Comparison of ENCODE assay signal across 12 mouse cellular contexts in the genomic region with DNA sequence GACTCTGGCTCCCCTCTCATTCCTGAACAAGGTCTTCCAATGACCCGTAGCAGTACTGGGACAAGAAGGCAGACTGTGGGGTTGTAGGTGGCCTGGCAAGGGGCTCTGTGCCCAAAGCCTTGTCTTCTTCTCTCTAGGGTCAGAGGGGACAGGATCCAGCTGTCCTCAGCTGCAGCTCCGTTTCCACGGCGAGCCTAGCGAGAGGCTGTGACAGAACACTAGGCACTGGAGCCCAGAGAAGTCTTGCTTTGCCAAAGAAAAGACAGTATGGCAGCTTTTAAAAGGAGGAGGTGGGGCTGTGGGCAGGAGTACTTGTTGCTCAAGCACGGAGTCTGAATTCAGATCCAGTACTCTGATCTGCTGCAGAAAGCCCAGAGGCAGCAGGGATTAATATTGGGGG. TPM values are rescaled to one million over a fixed set of nuclear protein-coding genes. Genes with fewer than 3 reads are reported as not detected.
DNase-seq lines count a peak whose midpoint lies in the region; ATAC-seq lines count a peak whose summit lies in the region.
"Had no signal": no experiment of that assay in that cellular context is flagged by ENCODE, and none has a peak within 500 bp of the region (broad histone marks: within the 10 kb centered on the region; RNA-seq: fewer than 3 reads in every experiment).

No protein-coding gene starts in this region.

- H3K4me1 ChIP-seq in kidney, embryonic 16.5 days (ENCODE audit: insufficient read depth, low read length): peaks cover 40% of the 10 kb centered on the region
- H3K4me1 ChIP-seq in lung, embryonic 16.5 days (replicated peaks; ENCODE audit: control insufficient read depth, insufficient read depth, low read length): peaks cover 33% of the 10 kb centered on the region

- H3K4me3 ChIP-seq in kidney, embryonic 16.5 days (ENCODE audit: low read length): no peak overlapping the region
- no peak overlapping the region for H3K4me3 ChIP-seq in lung, embryonic 16.5 days (ENCODE audit: low read length)
- H3K4me3 ChIP-seq: limb, embryonic 12.5 days had no signal

- H3K27me3 ChIP-seq in kidney, embryonic 16.5 days (ENCODE audit: insufficient read depth, low read length): no peaks in the 10 kb centered on the region
- no peaks in the 10 kb centered on the region for H3K27me3 ChIP-seq in lung, embryonic 16.5 days (ENCODE audit: control insufficient read depth, insufficient read depth, low read depth, low read length)

- no peaks in the 10 kb centered on the region for H3K36me3 ChIP-seq in kidney, embryonic 16.5 days (ENCODE audit: insufficient read depth, low read length)
- H3K36me3 ChIP-seq in lung, embryonic 16.5 days (ENCODE audit: control insufficient read depth, insufficient read depth, low read length): no peaks in the 10 kb centered on the region
- H3K36me3 ChIP-seq: G1E; limb, embryonic 12.5 days had no signal

- no peak overlapping the region for H3K4me2 ChIP-seq in kidney, embryonic 16.5 days (replicated peaks; ENCODE audit: low read depth, low read length)
- no peak overlapping the region for H3K4me2 ChIP-seq in lung, embryonic 16.5 days (ENCODE audit: low read depth, low read length)
- H3K4me2 ChIP-seq: limb, embryonic 12.5 days had no signal

- 0 out of 2 replicates have a peak overlapping the region, but pooled peaks have one; percentile 15 for H3K9ac ChIP-seq in kidney, embryonic 16.5 days (replicated peaks; ENCODE audit: low read length)
- H3K9ac ChIP-seq in lung, embryonic 16.5 days (ENCODE audit: low read length): 0 out of 2 replicates have a peak overlapping the region, but pooled peaks have one; percentile 31
- H3K9ac ChIP-seq: limb, embryonic 12.5 days had no signal

- peak overlapping the region; percentile 62 for H3K27ac ChIP-seq in kidney, embryonic 16.5 days (ENCODE audit: low read length)
- peak overlapping the region; percentile 70 for H3K27ac ChIP-seq in lung, embryonic 16.5 days (ENCODE audit: low read length)
- H3K27ac ChIP-seq: limb, embryonic 12.5 days had no signal

- 30% methylated on average over 6 of the region's 6 CpGs for WGBS in kidney, embryonic 16.5 days
- WGBS in lung, embryonic 16.5 days: 32% methylated on average over 6 of the region's 6 CpGs

- no peak for DNase-seq in kidney, adult 8-10 months
- peak; percentile 27 for DNase-seq in brain, adult 2 months (ENCODE audit: low read depth, low spot score)
- DNase-seq in heart, adult 9 months (ENCODE audit: low spot score in 2 of 2): peak; percentile 35 to 40
- DNase-seq: adrenal gland, adult 8-10 months; cerebellum, postnatal 14 days had no signal

- ATAC-seq in kidney, embryonic 16.5 days (ENCODE audit: low FRiP score, low TSS enrichment): no peak
- ATAC-seq in lung, embryonic 16.5 days (ENCODE audit: low read depth): peak; percentile 16; the same call in 1 of the 2 replicates
- ATAC-seq in CD4-positive, CD25-positive, alpha-beta regulatory T cell, adult 4 months: no peak
- no peak for ATAC-seq in cerebellum, adult (ENCODE audit: insufficient number of reproducible peaks, low FRiP score, low TSS enrichment)

- peaks cover under 1% of the 10 kb centered on the region; the same call in 1 of the 2 replicates for H3K9me3 ChIP-seq in kidney, embryonic 16.5 days (ENCODE audit: low read length)
- H3K9me3 ChIP-seq in lung, embryonic 16.5 days (ENCODE audit: control insufficient read depth, low read length): no peaks in the 10 kb centered on the region
- H3K9me3 ChIP-seq: G1E had no signal

RNA-seq across cellular contexts. Expression of gene 1600014C23Rik, which starts 36.8 kb away (rescaled TPM):
- not detected in 2 replicates for polyA plus RNA-seq in kidney, embryonic 16.5 days (2015; fragmentation: Nextera tagmentation; extraction: Ambion mirVana)
- not detected in 2 replicates for polyA plus RNA-seq in lung, embryonic 16.5 days (2015; fragmentation: Nextera tagmentation; extraction: Ambion mirVana)
- polyA plus RNA-seq in CD4-positive, CD25-positive, alpha-beta regulatory T cell, adult 4 months (2017; shearing (Covaris generic)): not detected
- polyA plus RNA-seq: limb, embryonic 12.5 days; spleen, adult 2 months had no signal

Comparison
In these comparisons a context has a peak if more than half of its experiments do, and no peak if none do; other contexts are left out.
1. DNase-seq: peak in brain, adult 2 months (single experiment) and heart, adult 9 months (2 of 2); none in kidney, adult 8-10 months (0 of 2).